Mouse (Mus musculus): ENCODE results near the gene Actn1.

GRCm38 (mm10) chr12:80130558-80131358 lies 129.4 kb downstream of the Actn1 start:
- no peak for TF ChIP-seq CTCF (IDR thresholded peaks at IDR 0.05; ENCODE audit: low read depth)
- TF ChIP-seq EP300 (IDR thresholded peaks at IDR 0.05; ENCODE audit: low read depth): no peak

All from heart, postnatal 0 days (tissue).